15 mouse cellular contexts compared by ENCODE assay signal in the genomic region with DNA sequence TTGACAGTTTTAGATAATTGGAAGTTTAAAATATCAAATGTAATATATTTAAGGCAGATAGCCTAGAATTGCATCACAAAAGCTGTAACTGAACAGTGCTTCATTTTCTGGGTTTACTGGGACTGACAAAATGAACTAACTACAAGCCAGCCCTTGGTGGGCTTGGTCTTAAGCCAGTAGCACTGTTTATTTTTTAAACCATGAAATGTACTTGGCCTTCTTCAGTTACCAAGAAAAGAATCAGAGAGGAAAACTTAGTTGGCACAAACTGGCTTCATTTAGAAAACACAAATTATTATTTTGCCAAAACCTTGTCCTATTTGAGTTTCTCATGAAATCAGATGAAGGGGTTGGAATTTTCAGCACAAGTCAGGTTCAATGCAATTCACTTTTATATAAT.
"Had no signal": no experiment of that assay in that cellular context is flagged by ENCODE, and none has a peak within 500 bp of the region (broad histone marks: within the 10 kb centered on the region; RNA-seq: fewer than 3 reads in every experiment).

No protein-coding gene starts in this region.

- H3K4me2 ChIP-seq: liver, embryonic 11.5 days; liver, embryonic 15.5 days; lung, embryonic 15.5 days; neural tube, embryonic 13.5 days had no signal

- H3K9me3 ChIP-seq: limb, embryonic 10.5 days; liver, embryonic 15.5 days; lung, embryonic 15.5 days; neural tube, embryonic 13.5 days had no signal

- ATAC-seq: intestine, embryonic 16.5 days had no signal

- H3K27me3 ChIP-seq: liver, embryonic 15.5 days; lung, embryonic 15.5 days; neural tube, embryonic 13.5 days had no signal

- H3K27ac ChIP-seq: left cerebral cortex, adult 2 months; limb, embryonic 10.5 days; liver, embryonic 15.5 days; lung, embryonic 15.5 days; neural tube, embryonic 13.5 days had no signal

- H3K4me1 ChIP-seq: limb, embryonic 10.5 days; liver, embryonic 15.5 days; lung, embryonic 15.5 days; neural tube, embryonic 13.5 days had no signal

- H3K36me3 ChIP-seq: limb, embryonic 10.5 days; liver, embryonic 15.5 days; lung, embryonic 15.5 days; neural tube, embryonic 13.5 days had no signal

- H3K4me3 ChIP-seq: left cerebral cortex, adult 2 months; limb, embryonic 10.5 days; liver, embryonic 15.5 days; lung, embryonic 15.5 days; neural tube, embryonic 13.5 days had no signal

- H3K9ac ChIP-seq: liver, embryonic 15.5 days; lung, embryonic 15.5 days; neural tube, embryonic 13.5 days had no signal

- DNase-seq: kidney, adult 8-10 months; kidney, postnatal 25 days; midbrain, embryonic 14.5 days; retina, postnatal 1 day; right cerebral cortex, postnatal 4 days; spleen, adult 18-20 months; thymus, adult 2 months; thymus, postnatal 25 days had no signal
